Mouse (Mus musculus) ES-E14 (cell line): ENCODE results near the gene Crisp2.

Experiments
- HCFC1 ChIP-seq: IDR thresholded peaks from 2 replicates; pipeline ENCODE4 v1.6.1; 2012; ENCODE audit warnings: low read length, inconsistent platforms, borderline replicate concordance; ENCODE audit not compliant: insufficient read depth
- MAFK ChIP-seq: IDR thresholded peaks from 2 replicates; pipeline ENCODE4 v1.6.1; 2014; ENCODE audit warnings: mild to moderate bottlenecking, low read depth, low read length, inconsistent platforms; ENCODE audit not compliant: insufficient read depth
- ZC3H11A ChIP-seq: IDR thresholded peaks from 2 replicates; pipeline ENCODE4 v1.6.1; 2012; ENCODE audit warnings: low read depth, mild to moderate bottlenecking, inconsistent platforms, low read length, borderline replicate concordance
- ZNF384 ChIP-seq: IDR thresholded peaks from 2 replicates; pipeline ENCODE4 v1.6.1; 2012; ENCODE audit warnings: low read depth, low read length, inconsistent platforms

DNA sequence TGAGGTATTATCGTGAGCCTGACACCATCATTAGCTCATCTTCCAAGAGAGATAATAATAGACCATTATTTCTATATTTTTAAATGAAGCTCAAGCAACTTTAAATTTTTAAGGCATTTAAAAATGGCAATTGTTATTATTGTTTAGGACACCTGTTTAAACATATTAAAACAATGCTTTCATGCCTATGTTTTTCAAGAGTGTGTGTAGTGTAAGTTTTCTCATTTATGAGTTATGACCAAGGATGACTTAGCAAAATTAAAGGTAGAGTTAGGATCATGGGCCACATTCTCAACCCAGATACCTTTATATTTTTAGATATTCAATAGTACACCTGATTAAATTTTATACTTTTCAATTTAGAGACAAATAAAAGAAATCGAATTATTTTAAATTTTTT, 5.5 kb upstream of the Crisp2 start:
- TF ChIP-seq HCFC1 (no peak), MAFK (no peak), ZNF384 (no peak), ZC3H11A (no peak)
